Mouse (Mus musculus): ENCODE measurements around the gene Copb2. TPM values are rescaled to one million over a fixed set of nuclear protein-coding genes. Genes with fewer than 3 reads are reported as not detected.

The Copb2 gene
- polyA plus RNA-seq, 1 experiment = 56.5 TPM

GRCm38 (mm10) chr9:98633287-98634162, 70.0 kb downstream of the Copb2 start:
- TF ChIP-seq POLR2A (IDR thresholded peaks at IDR 0.05; ENCODE audit: extremely low read depth, insufficient read depth, low read length) (no peak), CTCF (IDR thresholded peaks at IDR 0.05; ENCODE audit: extremely low read depth, insufficient read depth, low read length) (no peak)
- H3K4me3 ChIP-seq (ENCODE audit: insufficient read depth, low read length) = no peak overlapping the region

More at GRCm38 (mm10) chr9:98633287-98634162, 70.0 kb downstream of the Copb2 start:
- no peaks in the 10 kb centered on the region for H3K4me1 ChIP-seq (ENCODE audit: control insufficient read depth, insufficient read depth, low read length)
- H3K27ac ChIP-seq (ENCODE audit: insufficient read depth, low read length) = no peak overlapping the region

Other genes with a start within 250 kb of the Copb2 start
- gene Rbp1, start 140.8 kb upstream of the Copb2 start, polyA plus RNA-seq (2012; rRNA removed) = 17.1 and 22.2 TPM in 2 replicates
- gene Rbp2, start 77.6 kb upstream of the Copb2 start, polyA plus RNA-seq (2012; rRNA removed) = not detected in 2 replicates
- 20.5 and 21.7 TPM in 2 replicates for gene Mrps22, start 37.9 kb downstream of the Copb2 start, polyA plus RNA-seq (2012; rRNA removed)